Mouse (Mus musculus): ENCODE measurements around the gene Ctns. TPM values are rescaled to one million over a fixed set of nuclear protein-coding genes. Genes with fewer than 3 reads are reported as not detected.

The Ctns gene
- polyA plus RNA-seq, 1 experiment: 11.9 TPM

GRCm38 (mm10) chr11:73230081-73230480, 31.2 kb upstream of the Ctns start:
- no peaks in the 10 kb centered on the region for H3K36me3 ChIP-seq (ENCODE audit: control insufficient read depth, insufficient read depth, low read length)
- no peak overlapping the region for H3K4me3 ChIP-seq (ENCODE audit: extremely low read depth, insufficient read depth, insufficient read length)
- DNase-seq (ENCODE audit: low read depth in 1 of 2, low spot score in 2 of 2): no peak
- no peaks in the 10 kb centered on the region for H3K4me1 ChIP-seq (ENCODE audit: control insufficient read depth, insufficient read depth, insufficient read length)
- H3K27ac ChIP-seq (ENCODE audit: insufficient read depth, low read length): no peak overlapping the region
- no peaks in the 10 kb centered on the region for H3K27me3 ChIP-seq (ENCODE audit: control insufficient read depth, insufficient read depth, low read length)
- TF ChIP-seq CTCF (IDR thresholded peaks at IDR 0.05; ENCODE audit: extremely low read depth, insufficient read depth, insufficient read length, insufficient replicate concordance) (no peak), POLR2A (IDR thresholded peaks at IDR 0.05; ENCODE audit: low read depth, low read length) (no peak)
- WGBS: 88% methylated on average over 5 of the region's 5 CpGs

GRCm38 (mm10) chr11:73228881-73229280, 30.0 kb upstream of the Ctns start:
- H3K4me1 ChIP-seq (ENCODE audit: control insufficient read depth, insufficient read depth, insufficient read length): no peaks in the 10 kb centered on the region
- no peak overlapping the region for H3K27ac ChIP-seq (ENCODE audit: insufficient read depth, low read length)
- no peaks in the 10 kb centered on the region for H3K36me3 ChIP-seq (ENCODE audit: control insufficient read depth, insufficient read depth, low read length)
- H3K4me3 ChIP-seq (ENCODE audit: extremely low read depth, insufficient read depth, insufficient read length): no peak overlapping the region
- H3K27me3 ChIP-seq (ENCODE audit: control insufficient read depth, insufficient read depth, low read length): no peaks in the 10 kb centered on the region
- TF ChIP-seq CTCF (IDR thresholded peaks at IDR 0.05; ENCODE audit: extremely low read depth, insufficient read depth, insufficient read length, insufficient replicate concordance) (no peak), POLR2A (IDR thresholded peaks at IDR 0.05; ENCODE audit: low read depth, low read length) (no peak)
- WGBS: 82% methylated on average over 5 of the region's 5 CpGs
- DNase-seq (ENCODE audit: low read depth in 1 of 2, low spot score in 2 of 2): no peak

- 88% methylated on average over 6 of the region's 6 CpGs for WGBS
- no peaks in the 10 kb centered on the region for H3K27me3 ChIP-seq (ENCODE audit: control insufficient read depth, insufficient read depth, low read length)
- DNase-seq (ENCODE audit: low read depth in 1 of 2, low spot score in 2 of 2): no peak
- no peak overlapping the region for H3K4me3 ChIP-seq (ENCODE audit: extremely low read depth, insufficient read depth, insufficient read length)
- no peaks in the 10 kb centered on the region for H3K4me1 ChIP-seq (ENCODE audit: control insufficient read depth, insufficient read depth, insufficient read length)
- TF ChIP-seq POLR2A (IDR thresholded peaks at IDR 0.05; ENCODE audit: low read depth, low read length): no peak
- TF ChIP-seq CTCF (IDR thresholded peaks at IDR 0.05; ENCODE audit: extremely low read depth, insufficient read depth, insufficient read length, insufficient replicate concordance): no peak
- H3K27ac ChIP-seq (ENCODE audit: insufficient read depth, low read length): no peak overlapping the region
- peaks cover 2% of the 10 kb centered on the region for H3K36me3 ChIP-seq (ENCODE audit: control insufficient read depth, insufficient read depth, low read length)
These were observed 27.0 kb upstream of the Ctns start for GRCm38 (mm10) chr11:73225856-73226255.

GRCm38 (mm10) chr11:73223966-73224365, 25.1 kb upstream of the Ctns start:
- Histone ChIP-seq H3K4me1 (ENCODE audit: control insufficient read depth, insufficient read depth, insufficient read length) (no peaks in the 10 kb centered on the region), H3K27ac (ENCODE audit: insufficient read depth, low read length) (no peak overlapping the region), H3K4me3 (ENCODE audit: extremely low read depth, insufficient read depth, insufficient read length) (no peak overlapping the region), H3K36me3 (ENCODE audit: control insufficient read depth, insufficient read depth, low read length) (peaks cover 2% of the 10 kb centered on the region), H3K27me3 (ENCODE audit: control insufficient read depth, insufficient read depth, low read length) (no peaks in the 10 kb centered on the region)
- WGBS: 80% methylated on average over 2 of the region's 2 CpGs
- no peak for DNase-seq (ENCODE audit: low read depth in 1 of 2, low spot score in 2 of 2)
- no peak for TF ChIP-seq CTCF (IDR thresholded peaks at IDR 0.05; ENCODE audit: extremely low read depth, insufficient read depth, insufficient read length, insufficient replicate concordance)
- no peak for TF ChIP-seq POLR2A (IDR thresholded peaks at IDR 0.05; ENCODE audit: low read depth, low read length)

GRCm38 (mm10) chr11:73222846-73223245, 24.0 kb upstream of the Ctns start:
- no peak for DNase-seq (ENCODE audit: low read depth in 1 of 2, low spot score in 2 of 2)
- peaks cover 2% of the 10 kb centered on the region for H3K36me3 ChIP-seq (ENCODE audit: control insufficient read depth, insufficient read depth, low read length)
- TF ChIP-seq CTCF (IDR thresholded peaks at IDR 0.05; ENCODE audit: extremely low read depth, insufficient read depth, insufficient read length, insufficient replicate concordance) (no peak), POLR2A (IDR thresholded peaks at IDR 0.05; ENCODE audit: low read depth, low read length) (no peak)
- no peak overlapping the region for H3K27ac ChIP-seq (ENCODE audit: insufficient read depth, low read length)
- H3K4me3 ChIP-seq (ENCODE audit: extremely low read depth, insufficient read depth, insufficient read length): no peak overlapping the region
- no peaks in the 10 kb centered on the region for H3K27me3 ChIP-seq (ENCODE audit: control insufficient read depth, insufficient read depth, low read length)
- WGBS: 63% methylated on average over 5 of the region's 5 CpGs
- H3K4me1 ChIP-seq (ENCODE audit: control insufficient read depth, insufficient read depth, insufficient read length): no peaks in the 10 kb centered on the region

- Histone ChIP-seq H3K27me3 (ENCODE audit: control insufficient read depth, insufficient read depth, low read length) (no peaks in the 10 kb centered on the region), H3K4me3 (ENCODE audit: extremely low read depth, insufficient read depth, insufficient read length) (no peak overlapping the region), H3K36me3 (ENCODE audit: control insufficient read depth, insufficient read depth, low read length) (peaks cover 2% of the 10 kb centered on the region), H3K4me1 (ENCODE audit: control insufficient read depth, insufficient read depth, insufficient read length) (no peaks in the 10 kb centered on the region), H3K27ac (ENCODE audit: insufficient read depth, low read length) (no peak overlapping the region)
- WGBS: 89% methylated on average over 1 of the region's 1 CpGs
- no peak for TF ChIP-seq CTCF (IDR thresholded peaks at IDR 0.05; ENCODE audit: extremely low read depth, insufficient read depth, insufficient read length, insufficient replicate concordance)
- no peak for TF ChIP-seq POLR2A (IDR thresholded peaks at IDR 0.05; ENCODE audit: low read depth, low read length)
- DNase-seq (ENCODE audit: low read depth in 1 of 2, low spot score in 2 of 2): no peak
These were observed 21.8 kb upstream of the Ctns start for GRCm38 (mm10) chr11:73220651-73221050.

GRCm38 (mm10) chr11:73219671-73220070, 20.8 kb upstream of the Ctns start:
- WGBS: 83% methylated on average over 2 of the region's 2 CpGs
- no peak for DNase-seq (ENCODE audit: low read depth in 1 of 2, low spot score in 2 of 2)
- no peak overlapping the region for H3K4me3 ChIP-seq (ENCODE audit: extremely low read depth, insufficient read depth, insufficient read length)
- H3K36me3 ChIP-seq (ENCODE audit: control insufficient read depth, insufficient read depth, low read length): peaks cover 2% of the 10 kb centered on the region
- H3K27me3 ChIP-seq (ENCODE audit: control insufficient read depth, insufficient read depth, low read length): no peaks in the 10 kb centered on the region
- no peaks in the 10 kb centered on the region for H3K4me1 ChIP-seq (ENCODE audit: control insufficient read depth, insufficient read depth, insufficient read length)
- TF ChIP-seq POLR2A (IDR thresholded peaks at IDR 0.05; ENCODE audit: low read depth, low read length) (no peak), CTCF (IDR thresholded peaks at IDR 0.05; ENCODE audit: extremely low read depth, insufficient read depth, insufficient read length, insufficient replicate concordance) (no peak)
- no peak overlapping the region for H3K27ac ChIP-seq (ENCODE audit: insufficient read depth, low read length)

All from spleen, adult 2 months (tissue).